Mouse (Mus musculus) splenic B cell, adult 2 months (primary cell): Measurements from ENCODE around the gene Alg9.

Experiments
- DNase-seq: peaks from one replicate; pipeline ENCODE4 v3.0.0-alpha.2; 2011; ENCODE audit warnings: low read depth, low spot score
- H3K27me3 ChIP-seq: 2 replicates; pipeline ENCODE4 v1.6.1; 2012; ENCODE audit warnings: mild to moderate bottlenecking, low read length, moderate library complexity, mixed read lengths; ENCODE audit not compliant: control insufficient read depth, poor library complexity, insufficient read depth, severe bottlenecking
- H3K36me3 ChIP-seq: 2 replicates; pipeline ENCODE4 v1.6.1; 2012; ENCODE audit warnings: mild to moderate bottlenecking, low read length, moderate library complexity, mixed read lengths; ENCODE audit not compliant: control insufficient read depth, poor library complexity, insufficient read depth, severe bottlenecking

The Alg9 gene

DNA sequence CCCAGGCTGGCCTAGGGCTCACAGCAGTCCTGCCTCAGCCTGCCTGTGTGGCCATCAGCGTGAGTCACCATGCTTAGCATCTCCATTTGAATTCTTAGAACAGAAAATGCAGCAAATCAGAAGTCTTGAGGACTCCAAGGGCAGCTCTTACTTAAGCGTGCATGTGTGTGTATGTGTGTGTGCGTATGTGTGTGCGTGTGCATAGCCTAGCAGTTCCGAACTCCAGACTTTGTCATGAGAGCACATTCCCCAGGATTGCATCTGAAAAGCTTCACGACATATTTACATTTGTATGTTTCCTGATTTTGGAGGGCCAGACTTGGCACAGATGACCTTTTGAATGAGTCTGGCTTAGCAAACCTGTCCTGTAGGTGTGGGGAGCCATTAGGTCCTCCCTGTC is 72.3 kb downstream of the Alg9 start:
- Histone ChIP-seq H3K36me3 (no peaks in the 10 kb centered on the region), H3K27me3 (no peaks in the 10 kb centered on the region)
- DNase-seq, result no peak

DNA sequence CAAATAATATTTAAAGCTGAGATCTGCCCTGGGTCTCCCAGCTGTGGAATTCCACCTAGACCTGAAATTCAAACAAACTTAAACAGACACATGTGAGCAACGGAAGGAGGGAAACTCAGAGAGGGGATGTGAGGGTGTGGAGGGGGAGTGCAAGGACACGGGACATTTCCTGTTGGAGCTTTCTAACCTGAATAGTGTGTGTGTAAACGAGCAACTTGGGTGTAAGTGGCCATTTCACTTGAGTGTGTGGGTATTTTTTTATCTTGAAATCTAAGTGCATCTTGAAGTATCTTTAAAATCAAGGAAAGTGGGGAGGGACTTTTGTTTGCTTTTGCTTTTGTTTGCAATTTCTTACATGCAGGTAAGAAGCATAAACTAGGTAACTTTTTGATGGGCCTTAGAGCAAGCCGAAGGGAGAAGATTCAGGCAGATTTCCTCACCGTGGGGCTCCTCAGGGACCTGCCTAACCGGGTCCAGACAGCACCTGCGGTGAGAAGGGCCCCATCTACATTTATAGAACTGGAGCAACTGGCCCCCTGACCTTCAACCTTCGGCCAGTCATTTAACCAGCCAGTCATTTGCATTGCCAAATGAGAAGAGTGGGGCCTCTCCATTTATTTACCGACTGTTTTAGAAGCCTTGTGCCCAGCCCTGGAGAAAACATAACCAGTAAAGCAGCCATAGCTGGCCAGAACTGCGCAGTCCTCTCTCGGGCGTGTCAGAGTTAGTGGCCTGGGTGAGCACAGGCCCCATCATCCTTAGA is 73.0 kb downstream of the Alg9 start:
- no peaks in the 10 kb centered on the region for H3K27me3 ChIP-seq
- no peak for DNase-seq
- H3K36me3 ChIP-seq, result no peaks in the 10 kb centered on the region

DNA sequence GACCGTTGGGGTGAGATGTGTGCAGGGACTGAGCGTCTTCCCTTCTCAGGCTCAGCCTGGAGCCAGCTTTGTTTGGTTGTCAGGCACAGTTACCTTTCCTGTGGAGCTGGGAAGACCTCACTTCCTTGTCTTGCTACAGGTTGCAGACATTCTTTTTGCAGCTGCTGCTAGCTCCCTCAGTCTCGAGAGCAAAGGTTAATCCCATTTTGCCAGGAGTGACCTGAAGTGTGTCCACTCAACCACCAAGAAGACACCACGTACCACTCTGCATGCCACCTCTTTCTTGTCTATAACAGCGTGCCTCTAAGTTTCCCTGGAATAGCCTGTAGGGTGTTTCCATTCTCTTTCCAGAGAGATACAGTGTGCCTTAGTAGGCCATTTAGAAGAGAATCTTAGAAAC is 74.0 kb downstream of the Alg9 start:
- no peak for DNase-seq
- H3K27me3 ChIP-seq, result no peaks in the 10 kb centered on the region
- H3K36me3 ChIP-seq, result no peaks in the 10 kb centered on the region

DNA sequence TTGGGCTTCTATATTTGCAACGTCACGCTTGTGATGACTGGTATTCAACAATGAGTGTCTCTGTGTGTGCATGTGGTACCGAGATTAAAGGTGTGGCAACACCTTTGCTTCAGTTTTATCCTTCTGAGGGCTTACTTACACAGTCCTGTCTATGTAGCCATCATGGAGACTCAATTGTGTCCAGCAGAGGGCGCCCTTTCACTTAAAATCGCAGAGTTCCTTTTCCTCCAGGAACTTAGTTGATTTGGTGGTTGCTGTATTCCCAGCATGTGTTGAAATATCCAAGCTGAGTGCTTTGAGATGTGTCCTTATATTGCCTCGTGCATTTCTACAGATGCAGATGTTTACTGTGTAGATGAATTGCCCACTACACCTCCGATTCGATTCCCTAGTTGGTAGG is 74.4 kb downstream of the Alg9 start:
- no peaks in the 10 kb centered on the region for H3K27me3 ChIP-seq
- DNase-seq, result peak; percentile 88
- no peaks in the 10 kb centered on the region for H3K36me3 ChIP-seq

DNA sequence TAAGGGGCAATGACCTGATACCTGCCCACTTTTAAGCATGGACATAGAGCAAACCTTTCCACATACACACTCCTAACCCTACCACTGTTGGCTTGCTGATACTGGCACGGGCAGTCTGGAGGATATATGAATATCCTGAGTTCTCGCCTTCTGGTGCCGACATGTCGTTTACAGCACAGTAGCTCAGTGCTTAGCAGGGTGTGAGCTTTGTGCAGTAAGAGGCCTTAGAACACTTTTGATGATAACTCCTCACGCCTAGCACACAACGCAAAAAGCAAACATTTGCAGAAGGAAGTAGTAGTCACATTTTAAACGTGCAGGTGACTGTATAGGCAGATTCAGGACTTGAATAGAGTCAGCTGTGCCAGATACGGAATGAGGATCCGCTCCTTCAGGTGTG is 74.9 kb downstream of the Alg9 start:
- no peaks in the 10 kb centered on the region for H3K36me3 ChIP-seq
- H3K27me3 ChIP-seq, result no peaks in the 10 kb centered on the region
- DNase-seq, result no peak

DNA sequence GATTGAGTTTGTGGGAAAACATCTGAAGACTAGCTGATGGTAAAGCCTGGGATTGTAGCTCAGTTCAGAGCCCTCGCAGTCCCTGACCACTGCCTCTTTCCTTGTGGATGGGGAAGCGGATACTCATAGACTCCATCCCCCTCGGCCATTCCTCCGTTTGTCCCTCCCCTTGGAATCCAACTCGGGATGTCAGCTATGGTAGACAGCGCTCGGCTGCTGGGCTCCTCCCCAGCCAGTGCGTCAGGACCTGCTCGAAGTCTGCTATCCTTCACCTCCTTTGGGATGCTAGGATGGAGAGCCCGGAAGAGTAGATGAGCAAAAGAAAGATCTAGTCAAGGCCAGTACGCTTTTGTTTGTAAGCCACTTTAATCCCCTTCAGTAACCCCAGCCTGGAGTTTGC is 75.5 kb downstream of the Alg9 start:
- no peaks in the 10 kb centered on the region for H3K27me3 ChIP-seq
- H3K36me3 ChIP-seq, result no peaks in the 10 kb centered on the region
- DNase-seq, result no peak

DNA sequence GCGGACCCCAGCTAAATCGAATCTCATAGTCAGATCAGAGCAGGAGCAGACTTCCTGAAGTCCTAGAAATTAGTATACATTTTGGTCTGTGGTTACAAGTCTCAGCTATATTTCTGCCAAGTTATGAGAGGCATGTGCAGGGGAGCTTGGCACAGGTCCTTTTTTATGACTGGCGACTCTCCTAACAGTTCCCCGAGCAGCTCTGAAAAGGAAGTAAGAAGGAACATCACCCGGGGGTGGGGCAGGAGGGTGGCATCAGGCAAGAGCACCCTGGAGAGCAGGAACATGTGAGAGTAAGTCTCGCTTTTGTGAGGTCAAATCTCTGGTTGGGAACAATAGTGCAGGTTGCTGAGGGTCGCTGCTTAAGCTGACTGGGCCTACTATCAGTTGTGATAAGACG is 75.9 kb downstream of the Alg9 start:
- Histone ChIP-seq H3K36me3 (no peaks in the 10 kb centered on the region), H3K27me3 (no peaks in the 10 kb centered on the region)
- no peak for DNase-seq

DNA sequence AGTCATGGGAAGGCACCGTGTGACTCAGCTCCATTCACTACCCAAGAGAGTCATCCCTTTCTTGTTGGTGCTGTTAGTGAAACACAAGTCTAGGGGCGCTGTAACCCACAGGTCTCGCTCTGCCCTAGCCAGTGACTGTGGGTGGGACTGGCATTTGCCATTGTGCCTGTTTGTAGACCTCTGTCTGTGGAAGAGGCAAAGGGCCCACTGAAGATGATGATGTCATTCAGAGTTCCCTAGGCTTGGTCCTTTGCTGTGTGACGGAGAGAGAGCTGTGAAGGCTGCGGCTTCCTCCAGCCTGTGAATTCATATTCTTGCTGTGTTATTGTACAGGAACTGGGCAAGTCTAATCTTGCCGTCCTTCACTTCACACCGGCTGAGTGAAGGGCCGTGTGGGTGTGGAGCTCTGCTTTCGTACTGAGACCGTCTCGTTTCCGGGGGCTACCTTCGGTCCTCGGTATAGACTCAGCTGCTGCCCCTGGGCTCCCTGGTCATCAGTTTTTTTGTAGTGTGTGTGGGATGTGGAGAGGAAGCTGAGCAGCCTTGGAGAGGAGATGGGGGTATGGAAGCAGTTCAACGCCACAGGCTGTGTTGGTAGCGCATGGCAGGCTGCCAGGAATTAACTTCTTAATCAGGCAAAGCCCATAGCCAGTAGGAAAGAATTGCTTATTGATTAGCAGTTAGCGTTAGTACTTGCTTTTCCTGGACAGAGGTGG is 78.0 kb downstream of the Alg9 start:
- DNase-seq, result peak; percentile 17
- H3K27me3 ChIP-seq, result no peaks in the 10 kb centered on the region
- H3K36me3 ChIP-seq, result no peaks in the 10 kb centered on the region

DNA sequence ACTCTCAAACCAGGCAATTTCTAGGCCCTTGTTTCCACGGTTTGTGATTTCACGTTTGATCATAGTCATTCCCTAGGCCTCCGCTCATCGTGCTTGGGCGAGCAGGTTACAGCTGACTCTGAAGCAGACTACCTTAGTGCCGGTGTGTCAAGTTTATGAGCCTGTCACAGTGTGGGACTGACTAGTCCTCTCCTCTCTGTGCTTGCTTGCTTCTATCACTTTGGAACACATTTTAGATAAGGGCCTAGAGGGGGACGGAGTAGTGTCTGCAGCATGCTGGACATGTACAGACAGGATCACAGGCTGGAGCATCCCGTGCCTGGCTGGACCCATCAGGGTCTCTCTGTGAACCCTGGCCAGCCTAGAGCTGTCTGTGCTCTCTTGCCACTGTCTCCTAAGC is 79.6 kb downstream of the Alg9 start:
- H3K36me3 ChIP-seq, result no peaks in the 10 kb centered on the region; the same call in 1 of the 2 replicates
- no peaks in the 10 kb centered on the region for H3K27me3 ChIP-seq
- DNase-seq, result no peak

DNA sequence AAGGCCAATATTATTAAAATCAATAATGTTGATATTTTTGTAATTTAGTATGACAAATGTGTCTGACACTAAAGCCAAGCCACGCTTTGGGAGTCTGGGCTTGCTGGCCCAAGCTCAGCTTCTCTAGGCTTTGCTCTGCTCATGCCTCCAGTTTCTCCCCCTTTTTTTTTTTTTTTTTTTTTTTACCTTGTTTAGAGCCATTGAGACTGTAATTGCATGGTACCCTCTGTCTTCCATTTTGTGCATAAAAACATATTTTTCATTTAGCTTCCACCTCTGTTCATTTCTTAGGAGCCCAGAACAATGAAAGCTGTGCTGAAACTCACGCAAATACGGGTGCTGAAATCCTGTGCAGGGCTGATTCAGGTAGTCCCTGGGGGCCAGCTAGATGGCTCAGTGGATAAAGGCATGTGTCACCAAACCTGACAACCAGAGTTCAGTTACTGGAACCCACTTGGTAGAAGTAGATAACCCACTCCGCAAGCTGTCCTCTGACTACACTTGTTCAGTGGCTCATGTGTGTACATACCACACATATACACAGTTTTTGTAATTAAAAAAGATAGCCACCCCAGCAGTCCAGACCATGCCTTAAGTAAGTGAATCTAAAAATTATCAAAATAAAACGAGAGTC is 80.4 kb downstream of the Alg9 start:
- no peaks in the 10 kb centered on the region for H3K27me3 ChIP-seq
- no peaks in the 10 kb centered on the region; the same call in 1 of the 2 replicates for H3K36me3 ChIP-seq
- no peak for DNase-seq

DNA sequence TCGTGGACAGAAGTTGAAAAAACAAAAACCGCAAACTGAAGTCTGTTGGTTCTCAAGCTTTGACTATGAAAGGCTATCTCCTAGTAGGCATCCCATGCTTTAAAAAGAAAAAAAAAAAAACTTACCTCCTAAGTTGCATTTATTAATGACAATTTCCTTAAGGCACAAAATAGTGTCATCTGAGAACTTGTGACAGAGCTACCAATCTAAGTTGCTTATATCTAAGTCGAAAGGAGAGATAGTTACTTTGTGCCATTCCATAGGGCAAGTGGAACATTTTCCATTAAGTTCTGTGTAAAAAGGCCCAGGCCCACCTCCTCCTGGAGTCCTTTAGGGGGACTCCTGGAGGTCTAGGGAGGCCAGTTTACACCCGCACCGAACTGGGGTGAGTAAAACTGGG is 81.0 kb downstream of the Alg9 start:
- Histone ChIP-seq H3K36me3 (peaks cover 3% of the 10 kb centered on the region; the same call in 1 of the 2 replicates), H3K27me3 (no peaks in the 10 kb centered on the region)
- no peak for DNase-seq

DNA sequence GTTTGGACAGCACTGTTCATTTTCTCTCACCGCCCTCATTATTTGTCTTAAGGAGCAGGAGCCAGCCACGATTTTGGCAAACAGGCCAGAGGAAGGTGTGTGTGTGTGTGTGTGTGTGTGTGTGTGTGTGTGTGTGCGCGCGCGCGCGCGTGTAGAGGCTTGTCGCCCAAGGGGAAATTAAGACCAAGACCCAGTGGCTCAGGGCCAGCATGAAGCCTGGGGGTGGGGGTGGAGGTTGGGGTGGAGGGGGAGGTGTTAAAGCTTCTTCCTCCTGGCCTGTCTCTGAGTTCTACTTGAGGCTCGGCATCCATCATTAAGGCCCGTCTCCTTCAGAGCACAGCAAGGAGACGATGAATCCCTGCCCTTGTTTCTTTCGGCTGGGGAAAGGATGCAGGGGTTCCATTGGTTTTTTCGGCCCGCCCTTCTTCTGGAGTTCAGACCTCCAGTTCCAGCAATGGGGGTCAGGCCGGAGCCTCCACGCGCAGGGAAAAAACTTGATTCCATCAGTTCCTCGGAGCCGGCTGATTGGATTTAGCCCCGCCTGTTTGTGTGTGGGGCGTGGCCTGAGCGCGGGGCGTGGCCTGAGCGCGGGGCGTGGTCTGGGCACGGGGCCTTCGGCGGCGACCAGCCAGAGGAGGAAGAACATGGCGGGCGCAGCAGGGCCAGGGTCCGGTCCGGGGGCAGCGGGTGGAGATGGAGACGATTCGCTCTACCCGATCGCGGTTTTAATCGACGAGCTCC is 81.7 kb downstream of the Alg9 start:
- Histone ChIP-seq H3K36me3 (peaks cover 5% of the 10 kb centered on the region; the same call in 1 of the 2 replicates), H3K27me3 (no peaks in the 10 kb centered on the region)
- DNase-seq, result peak; percentile 89

DNA sequence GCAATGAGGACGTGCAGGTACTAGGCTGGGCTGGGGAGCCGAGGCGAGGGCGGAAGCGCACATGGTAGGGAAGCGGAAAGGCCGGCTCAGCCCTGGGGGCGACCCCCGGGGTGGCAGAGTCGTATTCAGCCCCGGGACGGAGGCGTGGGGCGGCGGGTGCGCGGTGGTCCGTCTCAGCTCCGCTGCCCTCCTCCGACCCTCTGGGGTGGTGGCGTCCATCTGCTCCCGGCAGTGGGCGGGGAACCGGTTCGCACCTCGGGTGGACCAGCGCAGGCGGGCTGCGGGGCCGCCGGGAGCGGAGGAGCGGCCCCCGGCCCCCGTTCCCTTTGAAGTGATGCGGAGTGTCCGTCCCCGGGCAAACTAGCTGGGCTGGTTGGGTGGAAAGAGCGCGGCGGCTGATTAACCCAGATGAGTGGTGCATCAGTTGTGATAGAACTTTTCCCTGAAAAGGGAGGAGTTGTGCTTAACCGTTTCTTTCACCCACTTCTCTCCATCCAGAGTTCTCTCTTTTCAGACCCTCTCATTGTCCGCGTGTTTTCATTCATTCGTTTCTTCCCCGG is 82.3 kb downstream of the Alg9 start:
- Histone ChIP-seq H3K36me3 (peaks cover 5% of the 10 kb centered on the region; the same call in 1 of the 2 replicates), H3K27me3 (no peaks in the 10 kb centered on the region)
- no peak for DNase-seq

DNA sequence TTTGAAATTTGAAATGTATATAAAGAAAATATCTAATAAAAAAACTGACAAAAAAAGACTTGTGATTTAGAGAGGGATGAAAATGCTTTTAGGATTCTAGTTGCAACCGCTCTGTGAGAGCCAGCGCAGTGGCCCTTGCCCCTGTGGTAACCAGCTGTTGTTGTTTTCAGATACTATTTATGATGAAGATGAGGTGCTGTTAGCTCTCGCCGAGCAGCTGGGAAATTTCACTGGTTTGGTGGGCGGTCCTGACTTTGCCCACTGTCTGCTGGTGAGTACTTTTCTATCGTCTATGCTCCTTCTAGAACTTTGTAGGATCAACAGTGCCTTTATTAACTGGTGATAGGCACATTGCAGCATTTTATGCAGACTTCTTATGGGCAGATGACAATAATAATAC is 83.9 kb downstream of the Alg9 start:
- Histone ChIP-seq H3K27me3 (no peaks in the 10 kb centered on the region), H3K36me3 (peaks cover 10% of the 10 kb centered on the region)
- DNase-seq, result no peak
